Mouse (Mus musculus) limb, embryonic 11.5 days (tissue): ENCODE measurements at regions not wholly inside any gene's neighbourhood (a gene's known extent, or its start where the extent isn't known, plus 50 kb on each side); places are given as distances from the start of the nearest gene placed in this dataset.
"Not testable (repeated sequence)": the region's sequence is repeated elsewhere in the genome, so short reads cannot be mapped to it uniquely, and the experiment has no call there.

Source experiments
- ATAC-seq: fragments of 200-750 bp; cut with Nextera tagmentation; 2 replicates; pipeline ENCODE4 v1.8.0; 2017; ENCODE audit warnings: low read depth; ENCODE audit not compliant: insufficient number of reproducible peaks, low FRiP score, low TSS enrichment
- DNase-seq: peaks from one replicate; pipeline ENCODE4 v3.0.0-alpha.2; 2015; ENCODE audit warnings: low spot score
- H3K27ac ChIP-seq: fragments of 300-500 bp; sonication (generic); replicated peaks from 2 replicates; pipeline ENCODE4 v1.5.1; 2014; ENCODE audit warnings: low read depth, mild to moderate bottlenecking, low read length
- H3K27me3 ChIP-seq: fragments of 300-500 bp; sonication (generic); 2 replicates; pipeline ENCODE4 v1.6.1; 2014; ENCODE audit warnings: mild to moderate bottlenecking, low read length, mixed read lengths; ENCODE audit not compliant: control insufficient read depth, insufficient read depth
- H3K36me3 ChIP-seq: fragments of 300-500 bp; sonication (generic); 2 replicates; pipeline ENCODE4 v1.6.1; 2014; ENCODE audit warnings: mild to moderate bottlenecking, low read length, moderate library complexity, mixed read lengths; ENCODE audit not compliant: control insufficient read depth, insufficient read depth
- H3K4me1 ChIP-seq: fragments of 300-500 bp; sonication (generic); 2 replicates; pipeline ENCODE4 v1.6.1; 2014; ENCODE audit warnings: low read length, mixed read lengths; ENCODE audit not compliant: control insufficient read depth, insufficient read depth
- H3K4me2 ChIP-seq: fragments of 300-500 bp; sonication (generic); 2 replicates; pipeline ENCODE4 v1.6.1; 2014; ENCODE audit warnings: low read depth, mild to moderate bottlenecking, moderate library complexity; ENCODE audit not compliant: severe bottlenecking
- H3K4me3 ChIP-seq: fragments of 300-500 bp; sonication (generic); 2 replicates; pipeline ENCODE4 v1.5.1; 2014; ENCODE audit warnings: low read depth, low read length
- H3K9ac ChIP-seq: fragments of 300-500 bp; sonication (generic); 2 replicates; pipeline ENCODE4 v1.6.1; 2014; ENCODE audit warnings: mild to moderate bottlenecking, low read length
- H3K9me3 ChIP-seq: fragments of 300-500 bp; sonication (generic); 2 replicates; pipeline ENCODE4 v1.6.1; 2016; ENCODE audit warnings: low read length; ENCODE audit not compliant: control insufficient read depth
- WGBS: fragments of 180-500 bp; shearing (Covaris S2); extraction: QIAGEN DNeasy Blood & Tissue Kit; methylation state at CpG from one replicate; pipeline ENCODE4 v1.1.7; 2014; 5-methylcytosine and 5-hydroxymethylcytosine counted together

DNA sequence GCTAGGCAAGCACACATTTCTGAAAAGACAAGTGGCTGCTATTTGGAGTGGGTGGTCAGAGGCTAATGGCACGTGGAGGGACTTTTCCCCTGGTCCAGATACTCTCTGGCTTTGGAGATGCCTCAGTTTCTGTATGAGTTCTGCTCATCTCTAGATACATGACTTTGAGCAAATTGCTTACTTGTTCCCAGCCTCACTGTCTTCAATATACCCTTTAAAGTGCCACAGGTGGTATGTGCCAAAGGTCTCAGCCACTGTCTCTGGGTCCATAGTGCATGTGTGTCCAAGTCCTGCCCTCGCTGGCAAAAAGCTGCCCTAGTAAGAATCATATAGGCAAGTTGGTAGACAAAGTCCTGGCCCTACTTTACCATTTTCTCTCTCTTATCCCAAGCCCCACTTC, 291.5 kb downstream of the Dysf start:
- Histone ChIP-seq H3K27me3 (no peaks in the 10 kb centered on the region), H3K4me3 (no peak overlapping the region), H3K36me3 (no peaks in the 10 kb centered on the region), H3K27ac (no peak overlapping the region), H3K4me2 (no peak overlapping the region), H3K9ac (no peak overlapping the region), H3K9me3 (no peaks in the 10 kb centered on the region), H3K4me1 (no peaks in the 10 kb centered on the region)
- ATAC-seq (no peak), DNase-seq (no peak)
- WGBS = 87% methylated on average over 2 of the region's 2 CpGs

DNA sequence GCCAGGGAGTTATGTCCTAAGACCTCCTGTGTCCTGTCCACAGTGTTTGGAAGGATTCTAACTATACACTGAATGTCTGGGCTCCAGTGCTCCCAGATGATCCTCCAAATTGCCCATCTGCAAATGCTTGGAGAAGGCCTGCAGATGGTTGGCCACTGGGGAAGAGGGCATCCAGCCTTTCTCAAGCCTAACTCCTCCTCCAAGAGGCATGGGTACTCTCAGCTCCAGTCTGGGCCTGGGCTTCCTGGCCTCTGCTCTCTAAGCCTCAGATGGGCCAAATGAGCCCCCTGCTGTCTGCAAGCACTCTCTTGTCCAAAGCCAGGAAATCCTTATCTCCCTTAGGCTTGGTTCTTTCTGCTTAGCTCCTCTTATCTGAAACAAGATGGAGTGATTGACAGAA, 290.8 kb downstream of the Dysf start:
- H3K4me1 ChIP-seq = no peaks in the 10 kb centered on the region

DNA sequence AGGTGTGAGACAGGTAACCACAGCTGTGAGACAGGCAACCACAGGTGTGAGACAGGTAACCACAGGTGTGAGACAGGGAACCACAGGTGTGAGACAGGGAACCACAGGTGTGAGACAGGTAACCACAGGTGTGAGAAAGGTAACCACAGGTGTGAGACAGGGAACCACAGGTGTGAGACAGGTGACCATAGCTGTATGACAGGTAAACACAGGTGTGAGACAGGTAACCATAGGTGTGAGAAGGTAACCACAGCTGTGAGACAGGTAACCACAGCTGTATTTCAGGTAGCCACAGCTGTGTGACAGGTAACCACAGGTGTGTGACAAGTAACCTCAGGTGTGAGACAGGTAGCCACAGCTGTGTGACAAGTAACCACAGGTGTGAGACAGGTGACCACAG, 265.5 kb downstream of the Dysf start:
- H3K27me3 ChIP-seq, H3K9me3 ChIP-seq, H3K27ac ChIP-seq, H3K4me2 ChIP-seq, H3K36me3 ChIP-seq, ATAC-seq, DNase-seq, H3K9ac ChIP-seq, H3K4me3 ChIP-seq: not testable (repeated sequence)
- H3K4me1 ChIP-seq = peaks cover 16% of the 10 kb centered on the region

More for the DNA sequence above, 290.8 kb downstream of the Dysf start:
- Histone ChIP-seq H3K27me3 (no peaks in the 10 kb centered on the region), H3K4me2 (no peak overlapping the region), H3K9me3 (no peaks in the 10 kb centered on the region), H3K27ac (no peak overlapping the region), H3K4me3 (no peak overlapping the region), H3K9ac (no peak overlapping the region), H3K36me3 (no peaks in the 10 kb centered on the region)
- ATAC-seq (no peak), DNase-seq (no peak)

DNA sequence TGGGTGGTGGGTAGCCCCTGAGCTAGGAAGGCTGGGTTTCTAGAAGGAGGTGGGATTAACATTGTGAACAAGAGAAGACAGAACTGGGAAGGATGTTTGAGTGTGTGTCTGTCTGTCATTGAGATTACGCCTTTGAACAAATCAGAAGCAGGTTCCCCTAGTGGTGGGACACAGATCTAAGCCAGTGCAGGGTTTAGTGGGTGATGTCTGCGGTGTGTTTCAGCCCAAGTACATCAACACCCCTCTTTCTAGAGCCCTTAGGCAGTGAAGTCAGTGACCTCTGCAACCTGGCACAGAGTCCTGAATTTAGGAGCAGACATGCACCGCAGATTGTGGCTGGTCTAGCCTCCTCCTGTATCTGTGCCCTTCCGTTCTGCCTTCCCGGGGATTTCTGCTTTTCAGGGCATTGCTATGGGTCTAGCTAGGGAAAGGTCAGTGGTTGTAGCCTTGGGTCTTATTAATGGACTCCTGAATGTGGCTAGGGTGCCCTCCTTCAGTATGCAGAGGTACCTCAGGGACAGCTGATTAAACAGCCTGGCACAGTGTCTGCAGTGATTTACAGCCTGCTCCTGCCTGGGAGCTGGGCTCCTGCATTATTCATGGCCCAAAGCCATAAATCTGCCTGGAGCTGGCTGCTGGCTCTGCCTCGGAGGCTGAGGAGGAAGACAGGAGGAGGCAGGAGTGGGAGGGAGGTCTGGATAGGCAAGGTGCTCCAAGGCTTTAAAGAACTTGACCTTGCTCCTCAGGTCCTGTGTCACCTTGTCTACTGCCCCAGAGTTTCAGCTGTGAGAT, 264.3 kb downstream of the Dysf start:
- Histone ChIP-seq H3K9ac (no peak overlapping the region), H3K36me3 (no peaks in the 10 kb centered on the region), H3K4me1 (peaks cover 16% of the 10 kb centered on the region), H3K9me3 (no peaks in the 10 kb centered on the region), H3K4me2 (no peak overlapping the region), H3K4me3 (no peak overlapping the region), H3K27me3 (no peaks in the 10 kb centered on the region), H3K27ac (no peak overlapping the region; the same call in 1 of the 2 replicates)
- no peak for ATAC-seq
- 57% methylated on average over 6 of the region's 6 CpGs for WGBS
- peak; percentile 54 for DNase-seq

DNA sequence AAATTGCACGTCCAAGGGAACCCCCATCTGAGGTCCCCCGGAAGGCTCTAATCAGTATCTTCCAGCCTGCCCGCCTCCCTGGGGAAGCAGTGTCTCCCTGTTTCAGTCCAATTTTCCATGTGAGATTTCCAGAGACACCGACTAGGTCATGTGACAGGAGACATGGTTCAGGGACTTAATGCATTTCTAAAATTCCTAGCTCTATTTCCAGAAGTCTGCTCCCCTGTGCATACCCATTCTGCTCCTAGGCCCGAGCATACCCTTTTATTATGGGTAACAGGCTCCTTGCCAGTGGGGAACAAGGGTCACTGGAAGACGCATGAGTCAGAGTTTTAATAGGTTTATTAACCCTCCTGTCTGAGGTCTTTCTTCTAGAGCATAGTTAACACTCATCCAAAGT, 263.6 kb downstream of the Dysf start:
- no peak for DNase-seq
- no peak overlapping the region for H3K4me2 ChIP-seq
- no peaks in the 10 kb centered on the region for H3K9me3 ChIP-seq
- peaks cover 15% of the 10 kb centered on the region for H3K4me1 ChIP-seq
- ATAC-seq = no peak
- H3K27me3 ChIP-seq = no peaks in the 10 kb centered on the region
- 82% methylated on average over 6 of the region's 6 CpGs for WGBS
- H3K27ac ChIP-seq = no peak overlapping the region
- H3K36me3 ChIP-seq = no peaks in the 10 kb centered on the region
- H3K9ac ChIP-seq = no peak overlapping the region
- H3K4me3 ChIP-seq = no peak overlapping the region

DNA sequence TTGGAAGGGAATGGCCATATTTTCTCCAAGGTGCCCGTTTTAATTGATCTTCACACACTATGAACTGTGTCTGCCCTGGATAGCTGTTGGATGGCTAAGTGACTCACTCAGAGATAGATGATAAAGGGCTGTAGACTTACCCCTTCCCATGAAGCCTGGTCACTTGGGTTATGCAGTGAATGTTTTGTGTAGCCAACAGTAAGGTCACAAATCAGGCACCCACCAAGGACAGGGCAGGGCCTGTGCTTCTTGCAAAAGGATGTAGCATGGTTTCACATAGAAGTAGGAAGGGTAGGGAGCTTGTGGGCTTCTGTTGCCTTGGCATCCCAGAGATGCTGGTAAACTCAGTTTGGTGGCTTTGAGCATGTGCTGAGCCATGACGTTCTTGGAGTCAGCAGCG, 263.1 kb downstream of the Dysf start:
- H3K4me2 ChIP-seq = no peak overlapping the region
- no peak overlapping the region for H3K4me3 ChIP-seq
- H3K9me3 ChIP-seq = no peaks in the 10 kb centered on the region
- DNase-seq = no peak
- no peak overlapping the region for H3K27ac ChIP-seq
- H3K27me3 ChIP-seq = no peaks in the 10 kb centered on the region
- H3K4me1 ChIP-seq = peaks cover 18% of the 10 kb centered on the region
- no peaks in the 10 kb centered on the region for H3K36me3 ChIP-seq
- no peak overlapping the region for H3K9ac ChIP-seq
- no peak for ATAC-seq
- 88% methylated on average over 3 of the region's 3 CpGs for WGBS

DNA sequence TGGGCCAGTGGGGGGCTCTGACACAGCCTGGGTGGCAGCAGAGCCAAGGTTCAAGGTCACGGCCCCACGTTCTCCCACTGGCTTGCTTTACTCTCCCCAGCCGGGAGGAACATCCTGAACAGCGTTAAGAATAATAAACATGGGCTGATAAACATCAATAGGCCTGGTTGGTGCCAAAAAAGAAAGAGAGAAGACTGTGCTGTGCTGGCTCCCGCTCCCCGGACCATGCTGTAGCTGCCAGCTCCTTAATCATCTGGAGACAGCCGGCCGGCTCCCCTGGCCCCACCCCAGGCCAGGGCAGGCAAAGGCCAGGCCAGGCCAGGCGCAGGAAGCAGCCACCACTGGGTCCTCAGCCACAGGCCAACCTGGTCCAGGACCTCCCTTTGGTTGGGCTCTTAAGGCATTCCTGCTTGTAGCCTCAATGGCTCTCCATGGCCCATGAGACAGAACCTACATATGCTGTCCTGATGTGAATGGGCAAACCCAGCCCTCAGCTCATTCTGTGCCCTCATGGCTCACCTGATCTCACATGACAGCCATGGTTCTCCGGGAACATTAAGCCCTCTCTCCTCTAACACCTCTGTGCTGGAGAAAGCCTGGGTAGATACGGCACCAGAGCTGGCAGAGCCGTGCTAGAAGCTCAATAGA, 262.3 kb downstream of the Dysf start:
- H3K4me1 ChIP-seq = peaks cover 18% of the 10 kb centered on the region
- H3K4me2 ChIP-seq = no peak overlapping the region
- H3K27me3 ChIP-seq = no peaks in the 10 kb centered on the region
- H3K27ac ChIP-seq = no peak overlapping the region
- ATAC-seq (no peak), DNase-seq (no peak)
- H3K9ac ChIP-seq = no peak overlapping the region
- 38% methylated on average over 12 of the region's 12 CpGs for WGBS
- no peak overlapping the region for H3K4me3 ChIP-seq
- H3K36me3 ChIP-seq = no peaks in the 10 kb centered on the region
- H3K9me3 ChIP-seq = no peaks in the 10 kb centered on the region

DNA sequence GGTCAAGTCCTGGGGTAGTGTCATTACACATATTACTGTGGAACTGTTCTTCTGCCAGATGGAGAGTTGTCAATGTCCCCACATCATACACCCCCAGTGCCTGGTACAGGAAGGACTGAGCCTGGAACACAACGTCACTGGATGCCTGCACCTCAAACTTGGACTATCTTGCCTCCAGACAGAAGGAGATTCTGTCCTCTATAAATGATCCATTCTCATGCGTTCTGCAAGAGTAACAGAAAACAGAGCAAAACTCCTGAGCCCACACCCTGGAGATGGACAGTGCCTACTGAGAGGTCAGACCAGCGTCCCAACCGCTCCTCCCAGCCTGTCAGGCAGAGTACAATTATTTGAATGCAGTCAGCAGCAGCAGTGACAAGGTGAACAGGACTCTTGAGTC, 261.1 kb downstream of the Dysf start:
- no peaks in the 10 kb centered on the region for H3K9me3 ChIP-seq
- H3K9ac ChIP-seq = no peak overlapping the region
- H3K4me2 ChIP-seq = no peak overlapping the region
- H3K36me3 ChIP-seq = no peaks in the 10 kb centered on the region
- peaks cover 20% of the 10 kb centered on the region for H3K4me1 ChIP-seq
- no peaks in the 10 kb centered on the region for H3K27me3 ChIP-seq
- no peak overlapping the region for H3K27ac ChIP-seq
- 90% methylated on average over 4 of the region's 4 CpGs for WGBS
- ATAC-seq = no peak
- no peak overlapping the region for H3K4me3 ChIP-seq
- no peak for DNase-seq
